Mouse (Mus musculus) megakaryocyte, adult 5-6 weeks (primary cell): ENCODE data around the gene Bri3. TPM values are rescaled to one million over a fixed set of nuclear protein-coding genes. Genes with fewer than 3 reads are reported as not detected.
A peak's percentile ranks its signal among the peaks of the same experiment; 100 is the strongest.
"Not testable (repeated sequence)": the region's sequence is repeated elsewhere in the genome, so short reads cannot be mapped to it uniquely, and the experiment has no call there.

Experiments
- ATAC-seq: 2 replicates; pipeline ENCODE4 v1.8.0; 2016; ENCODE audit warnings: mild to moderate bottlenecking, inconsistent platforms; ENCODE audit not compliant: poor library complexity, severe bottlenecking
- total RNA-seq, 2 experiments: library from RNA; stranded (forward) in 1 of 2; stranded (reverse) in 1 of 2; fragments of 153-499, 151-499 nt in 1 of 2; fragments of 221-1000, 200-1000 nt in 1 of 2; gene quantifications; 2 replicates each; pipeline versions ENCODE4 v1.2.3 to v1.2.4; 2015 to 2017

Bri3 gene
- total RNA-seq, 2 experiments from 2014 or later, result 20.1 to 91.0 TPM

- no peak for ATAC-seq
Observed at GRCm38 (mm10) chr5:144288391-144288790, 44.2 kb downstream of the Bri3 start.

- 0 out of 2 replicates have a peak, but pooled peaks have one; percentile 26 for ATAC-seq
Observed at GRCm38 (mm10) chr5:144289769-144290440, 45.7 kb downstream of the Bri3 start.

- ATAC-seq, result peak; percentile 75
Observed at GRCm38 (mm10) chr5:144294908-144295307, 50.7 kb downstream of the Bri3 start.

- no peak for ATAC-seq
Observed at GRCm38 (mm10) chr5:144295357-144295756, 51.1 kb downstream of the Bri3 start.

- ATAC-seq, result no peak
Observed at GRCm38 (mm10) chr5:144296090-144296604, 51.9 kb downstream of the Bri3 start.

- no peak for ATAC-seq
Observed at GRCm38 (mm10) chr5:144303071-144303470, 58.8 kb downstream of the Bri3 start.

- ATAC-seq, result no peak
Observed at GRCm38 (mm10) chr5:144308929-144309328, 64.7 kb downstream of the Bri3 start.

- peak; percentile 67 for ATAC-seq
Observed at GRCm38 (mm10) chr5:144312183-144312582, 67.9 kb downstream of the Bri3 start.

- peak; percentile 70 for ATAC-seq
Observed at GRCm38 (mm10) chr5:144313335-144313734, 69.1 kb downstream of the Bri3 start.

GRCm38 (mm10) chr5:144314731-144315494 lies 70.7 kb downstream of the Bri3 start:
- ATAC-seq, result no peak

GRCm38 (mm10) chr5:144316442-144316841 lies 72.2 kb downstream of the Bri3 start:
- no peak for ATAC-seq

- ATAC-seq, result no peak
Observed at GRCm38 (mm10) chr5:144317426-144317825, 73.2 kb downstream of the Bri3 start.

GRCm38 (mm10) chr5:144318286-144318685 lies 74.0 kb downstream of the Bri3 start:
- ATAC-seq, result no peak

- ATAC-seq, result no peak
Observed at GRCm38 (mm10) chr5:144321681-144322080, 77.4 kb downstream of the Bri3 start.

GRCm38 (mm10) chr5:144322717-144323116 lies 78.5 kb downstream of the Bri3 start:
- ATAC-seq, result no peak

GRCm38 (mm10) chr5:144334010-144334409 lies 89.8 kb downstream of the Bri3 start:
- no peak for ATAC-seq

GRCm38 (mm10) chr5:144335357-144335756 lies 91.1 kb downstream of the Bri3 start:
- ATAC-seq, result not testable (repeated sequence)

- no peak for ATAC-seq
Observed at GRCm38 (mm10) chr5:144338787-144339186, 94.5 kb downstream of the Bri3 start.

GRCm38 (mm10) chr5:144341085-144341484 lies 96.8 kb downstream of the Bri3 start:
- ATAC-seq, result no peak

- 0 out of 2 replicates have a peak, but pooled peaks have one; percentile 12 for ATAC-seq
Observed at GRCm38 (mm10) chr5:144344592-144344991, 100.4 kb downstream of the Bri3 start.

- ATAC-seq, result no peak
Observed at GRCm38 (mm10) chr5:144351185-144351584, 106.9 kb downstream of the Bri3 start.
